Mouse (Mus musculus) hindbrain, embryonic 13.5 days (tissue): Measurements from ENCODE around the gene Aif1. TPM values are rescaled to one million over a fixed set of nuclear protein-coding genes. Genes with fewer than 3 reads are reported as not detected.
"Not testable (repeated sequence)": the region's sequence is repeated elsewhere in the genome, so short reads cannot be mapped to it uniquely, and the experiment has no call there.

Experiments
- ATAC-seq: fragments of 200-750 bp; cut with Nextera tagmentation; 2 replicates; pipeline ENCODE4 v1.8.0; 2017; ENCODE audit warnings: moderate TSS enrichment; ENCODE audit not compliant: low FRiP score
- H3K27ac ChIP-seq: fragments of 300-500 bp; sonication (generic); 2 replicates; pipeline ENCODE4 v1.5.1; 2015; ENCODE audit warnings: inconsistent platforms, mild to moderate bottlenecking, moderate library complexity
- H3K27me3 ChIP-seq: fragments of 300-500 bp; sonication (generic); 2 replicates; pipeline ENCODE4 v1.6.1; 2015; ENCODE audit warnings: mild to moderate bottlenecking, inconsistent platforms
- H3K36me3 ChIP-seq: fragments of 300-500 bp; sonication (generic); 2 replicates; pipeline ENCODE4 v1.6.1; 2015; ENCODE audit warnings: mild to moderate bottlenecking, inconsistent platforms
- H3K4me1 ChIP-seq: fragments of 300-500 bp; sonication (generic); replicated peaks from 2 replicates; pipeline ENCODE4 v1.6.1; 2015; ENCODE audit warnings: inconsistent platforms
- H3K4me2 ChIP-seq: fragments of 300-500 bp; sonication (generic); 2 replicates; pipeline ENCODE4 v1.6.1; 2015; ENCODE audit warnings: inconsistent platforms, mild to moderate bottlenecking, moderate library complexity
- H3K4me3 ChIP-seq: fragments of 300-500 bp; sonication (generic); 2 replicates; pipeline ENCODE4 v1.5.1; 2015; ENCODE audit warnings: mild to moderate bottlenecking, inconsistent platforms
- H3K9ac ChIP-seq: fragments of 300-500 bp; sonication (generic); 2 replicates; pipeline ENCODE4 v1.6.1; 2015; ENCODE audit warnings: mild to moderate bottlenecking, inconsistent platforms
- H3K9me3 ChIP-seq: fragments of 300-500 bp; sonication (generic); 2 replicates; pipeline ENCODE4 v1.6.1; 2016; ENCODE audit warnings: inconsistent platforms
- WGBS: fragments of 180-500 bp; shearing (Covaris S2); methylation state at CpG from one replicate; pipeline ENCODE4 v1.1.7; 2015; 5-methylcytosine and 5-hydroxymethylcytosine counted together
- polyA plus RNA-seq: library from polyadenylated mRNA; unstranded; fragments of >200 nt; fragmentation: Nextera tagmentation; extraction: Ambion mirVana; gene quantifications from 2 replicates; pipeline ENCODE4 v1.2.1, GENCODE M21; 2015

Gene Aif1
- polyA plus RNA-seq, 1 experiment from 2014 or later: 11.6 TPM

GRCm38 (mm10) chr17:35131500-35132173 is 44.2 kb downstream of the Aif1 start, which contains the start of gene Apom:
Gene Apom, minus strand, starts transcription at chr17:35132050.
- Histone ChIP-seq H3K9me3 (no peaks in the 10 kb centered on the region), H3K4me2 (no peak within 1 kb of the TSS), H3K36me3 (peaks cover 12% of the 10 kb centered on the region), H3K4me3 (no peak within 1 kb of the TSS), H3K9ac (peak within 1 kb of the TSS; percentile 36; the same call in 1 of the 2 replicates), H3K27ac (no peak within 1 kb of the TSS), H3K4me1 (peaks cover 24% of the 10 kb centered on the region), H3K27me3 (no peaks in the 10 kb centered on the region)
- no peak for ATAC-seq
- 78% methylated on average over 15 of the region's 15 CpGs for WGBS

GRCm38 (mm10) chr17:35131038-35131437 is 44.8 kb downstream of the Aif1 start:
- no peak for ATAC-seq
- no peaks in the 10 kb centered on the region for H3K27me3 ChIP-seq
- no peak overlapping the region for H3K27ac ChIP-seq
- peaks cover 12% of the 10 kb centered on the region for H3K36me3 ChIP-seq
- H3K9ac ChIP-seq: peak overlapping the region; percentile 36; the same call in 1 of the 2 replicates
- H3K9me3 ChIP-seq: no peaks in the 10 kb centered on the region
- H3K4me2 ChIP-seq: no peak overlapping the region
- no peak overlapping the region for H3K4me3 ChIP-seq
- 91% methylated on average over 8 of the region's 8 CpGs for WGBS
- H3K4me1 ChIP-seq: peaks cover 24% of the 10 kb centered on the region

- H3K36me3 ChIP-seq: peaks cover 23% of the 10 kb centered on the region
- no peaks in the 10 kb centered on the region for H3K9me3 ChIP-seq
- WGBS: 67% methylated on average over 11 of the region's 11 CpGs
- no peak overlapping the region for H3K27ac ChIP-seq
- no peak for ATAC-seq
- no peak overlapping the region for H3K4me3 ChIP-seq
- H3K4me1 ChIP-seq: peaks cover 32% of the 10 kb centered on the region
- H3K27me3 ChIP-seq: no peaks in the 10 kb centered on the region
- H3K9ac ChIP-seq: no peak overlapping the region
- H3K4me2 ChIP-seq: no peak overlapping the region
Measured at GRCm38 (mm10) chr17:35128996-35129395, 46.9 kb downstream of the Aif1 start.

- Histone ChIP-seq H3K27ac (no peak overlapping the region), H3K36me3 (peaks cover 28% of the 10 kb centered on the region), H3K4me3 (peak overlapping the region; percentile 57), H3K4me2 (peak overlapping the region; percentile 77), H3K4me1 (peaks cover 40% of the 10 kb centered on the region), H3K9me3 (no peaks in the 10 kb centered on the region), H3K9ac (peak overlapping the region; percentile 84), H3K27me3 (no peaks in the 10 kb centered on the region)
- WGBS: 74% methylated on average over 13 of the region's 13 CpGs
- ATAC-seq: no peak
Measured at GRCm38 (mm10) chr17:35127017-35127416, 48.9 kb downstream of the Aif1 start.

- no peaks in the 10 kb centered on the region for H3K27me3 ChIP-seq
- H3K36me3 ChIP-seq: peaks cover 28% of the 10 kb centered on the region
- WGBS: under 1% methylated on average over 36 of the region's 36 CpGs
- peak within 1 kb of the TSS; percentile 57 for H3K4me3 ChIP-seq
- no peaks in the 10 kb centered on the region for H3K9me3 ChIP-seq
- peak within 1 kb of the TSS; percentile 77 for H3K4me2 ChIP-seq
- peak within 1 kb of the TSS; percentile 80 for H3K27ac ChIP-seq
- peaks cover 40% of the 10 kb centered on the region for H3K4me1 ChIP-seq
- peak within 1 kb of the TSS; percentile 84 for H3K9ac ChIP-seq
- ATAC-seq: peak; percentile 12
Measured at GRCm38 (mm10) chr17:35126206-35126611, 49.7 kb downstream of the Aif1 start, which contains the start of gene D17H6S53E. Gene D17H6S53E, plus strand, starts transcription at chr17:35126373.

GRCm38 (mm10) chr17:35125578-35125977 is 50.3 kb downstream of the Aif1 start:
- peaks cover 28% of the 10 kb centered on the region for H3K36me3 ChIP-seq
- WGBS: 34% methylated on average over 6 of the region's 6 CpGs
- ATAC-seq: no peak
- no peaks in the 10 kb centered on the region for H3K27me3 ChIP-seq
- H3K9me3 ChIP-seq: no peaks in the 10 kb centered on the region
- H3K4me1 ChIP-seq: peaks cover 42% of the 10 kb centered on the region
- peak overlapping the region; percentile 57 for H3K4me3 ChIP-seq
- peak overlapping the region; percentile 80; the same call in 1 of the 2 replicates for H3K27ac ChIP-seq
- peak overlapping the region; percentile 77 for H3K4me2 ChIP-seq
- peak overlapping the region; percentile 84 for H3K9ac ChIP-seq

- H3K36me3 ChIP-seq: peaks cover 23% of the 10 kb centered on the region
- 96% methylated on average over 1 of the region's 1 CpGs for WGBS
- ATAC-seq: no peak
- H3K27ac ChIP-seq: no peak overlapping the region
- no peaks in the 10 kb centered on the region for H3K27me3 ChIP-seq
- H3K4me3 ChIP-seq: peak overlapping the region; percentile 57; the same call in 1 of the 2 replicates
- H3K4me2 ChIP-seq: peak overlapping the region; percentile 77; the same call in 1 of the 2 replicates
- no peaks in the 10 kb centered on the region for H3K9me3 ChIP-seq
- H3K4me1 ChIP-seq: peaks cover 46% of the 10 kb centered on the region
- H3K9ac ChIP-seq: peak overlapping the region; percentile 84; the same call in 1 of the 2 replicates
Measured at GRCm38 (mm10) chr17:35125081-35125480, 50.8 kb downstream of the Aif1 start.

GRCm38 (mm10) chr17:35124261-35124896 is 51.5 kb downstream of the Aif1 start:
- Histone ChIP-seq H3K4me1 (peaks cover 53% of the 10 kb centered on the region), H3K36me3 (peaks cover 23% of the 10 kb centered on the region)
- WGBS: 95% methylated on average over 12 of the region's 12 CpGs
- H3K9ac ChIP-seq, H3K27ac ChIP-seq, ATAC-seq, H3K9me3 ChIP-seq, H3K4me2 ChIP-seq, H3K4me3 ChIP-seq, H3K27me3 ChIP-seq: not testable (repeated sequence)

GRCm38 (mm10) chr17:35123287-35123686 is 52.6 kb downstream of the Aif1 start:
- H3K36me3 ChIP-seq: peaks cover 33% of the 10 kb centered on the region
- H3K4me1 ChIP-seq: peaks cover 49% of the 10 kb centered on the region
- not testable (repeated sequence) for ATAC-seq, H3K9ac ChIP-seq, H3K4me3 ChIP-seq, H3K9me3 ChIP-seq, H3K27ac ChIP-seq, H3K4me2 ChIP-seq, H3K27me3 ChIP-seq
- WGBS: 94% methylated on average over 9 of the region's 9 CpGs

- H3K4me2 ChIP-seq: peak within 1 kb of the TSS; percentile 91
- under 1% methylated on average over 19 of the region's 19 CpGs for WGBS
- peak within 1 kb of the TSS; percentile 93 for H3K4me3 ChIP-seq
- ATAC-seq: peak; percentile 63
- peaks cover 38% of the 10 kb centered on the region for H3K4me1 ChIP-seq
- peaks cover 41% of the 10 kb centered on the region for H3K36me3 ChIP-seq
- H3K27me3 ChIP-seq: no peaks in the 10 kb centered on the region
- no peaks in the 10 kb centered on the region for H3K9me3 ChIP-seq
- H3K27ac ChIP-seq: peak within 1 kb of the TSS; percentile 94
- H3K9ac ChIP-seq: peak within 1 kb of the TSS; percentile 97
Measured at GRCm38 (mm10) chr17:35121871-35122303, 54.0 kb downstream of the Aif1 start, which contains the start of gene Csnk2b. Gene Csnk2b, minus strand, starts transcription at chr17:35122053.

GRCm38 (mm10) chr17:35121143-35121799 is 54.6 kb downstream of the Aif1 start, which contains the start of gene Gpank1:
Gene Gpank1, plus strand, starts transcription at chr17:35121455.
- H3K4me3 ChIP-seq: peak within 1 kb of the TSS; percentile 93
- peak within 1 kb of the TSS; percentile 94 for H3K27ac ChIP-seq
- under 1% methylated on average over 50 of the region's 50 CpGs for WGBS
- H3K27me3 ChIP-seq: no peaks in the 10 kb centered on the region
- H3K4me2 ChIP-seq: peak within 1 kb of the TSS; percentile 91
- H3K9me3 ChIP-seq: no peaks in the 10 kb centered on the region
- peak; percentile 96 for ATAC-seq
- H3K9ac ChIP-seq: peak within 1 kb of the TSS; percentile 97
- peaks cover 45% of the 10 kb centered on the region for H3K36me3 ChIP-seq
- peaks cover 31% of the 10 kb centered on the region for H3K4me1 ChIP-seq
